Mouse (Mus musculus): ENCODE measurements at regions not wholly inside any gene's neighbourhood (a gene's known extent, or its start where the extent isn't known, plus 50 kb on each side); places are given as distances from the start of the nearest gene placed in this dataset.
A peak's percentile ranks its signal among the peaks of the same experiment; 100 is the strongest.

DNA sequence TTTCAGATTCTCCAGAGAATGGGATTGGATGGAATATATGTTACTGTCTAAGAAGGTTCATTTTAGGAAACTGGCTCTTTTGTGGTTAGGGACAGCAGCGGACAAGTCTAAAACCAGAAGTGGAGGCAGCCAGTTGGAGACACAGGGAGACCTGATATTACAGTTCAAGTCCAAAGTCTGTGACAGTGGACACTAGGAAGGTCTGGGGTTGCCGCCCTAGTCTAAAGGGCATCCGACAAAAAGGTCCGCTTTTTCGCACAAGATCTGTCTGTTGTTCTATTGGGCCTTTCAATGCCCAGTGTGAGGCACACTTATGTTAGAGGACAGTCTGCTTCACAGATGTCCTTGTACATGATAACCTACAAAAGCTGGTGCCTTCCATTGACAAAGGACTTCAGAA, 152.9 kb upstream of the Mpped2 start:
- DNase-seq = no peak

DNA sequence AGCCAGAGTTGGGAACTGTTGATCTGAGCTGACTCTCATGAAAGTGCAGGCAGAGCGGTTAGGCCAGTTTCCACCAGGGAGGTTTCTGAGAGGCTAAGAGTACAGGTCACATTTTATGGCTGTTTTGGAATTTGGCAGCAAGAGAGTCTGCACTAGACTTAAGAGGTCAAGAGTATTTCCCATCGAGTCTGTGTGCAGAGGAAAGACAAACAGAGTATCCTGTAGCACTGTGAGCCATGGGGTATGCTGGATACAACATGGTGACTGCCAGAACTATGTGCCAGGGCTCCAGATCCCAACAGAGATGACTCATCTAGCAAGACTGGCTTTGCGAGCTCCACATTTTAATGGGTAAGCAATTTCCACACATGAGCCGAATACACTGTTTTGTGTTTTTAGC, 146.0 kb upstream of the Mpped2 start:
- peak; percentile 15 for DNase-seq

DNA sequence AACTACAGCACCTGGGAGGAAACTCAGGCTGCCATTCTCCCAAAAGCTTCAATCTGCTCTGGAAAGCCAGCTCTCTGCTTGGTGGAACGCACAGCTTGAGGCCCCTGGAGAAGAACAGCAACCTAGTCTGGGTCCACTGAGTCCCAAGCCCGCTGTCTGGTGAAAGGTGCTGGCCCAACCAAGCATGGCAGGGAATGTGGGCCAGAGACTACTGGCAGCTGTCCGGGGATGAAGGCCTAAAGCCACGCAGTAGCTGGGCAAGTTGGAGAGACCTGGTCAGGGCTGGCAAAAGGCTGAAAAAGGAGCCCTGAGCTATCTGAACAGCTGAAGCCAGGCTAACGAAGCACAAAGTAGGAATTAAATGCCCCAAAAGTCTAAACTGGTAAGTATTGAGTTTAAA, 139.4 kb upstream of the Mpped2 start:
- peak; percentile 14 for DNase-seq

DNA sequence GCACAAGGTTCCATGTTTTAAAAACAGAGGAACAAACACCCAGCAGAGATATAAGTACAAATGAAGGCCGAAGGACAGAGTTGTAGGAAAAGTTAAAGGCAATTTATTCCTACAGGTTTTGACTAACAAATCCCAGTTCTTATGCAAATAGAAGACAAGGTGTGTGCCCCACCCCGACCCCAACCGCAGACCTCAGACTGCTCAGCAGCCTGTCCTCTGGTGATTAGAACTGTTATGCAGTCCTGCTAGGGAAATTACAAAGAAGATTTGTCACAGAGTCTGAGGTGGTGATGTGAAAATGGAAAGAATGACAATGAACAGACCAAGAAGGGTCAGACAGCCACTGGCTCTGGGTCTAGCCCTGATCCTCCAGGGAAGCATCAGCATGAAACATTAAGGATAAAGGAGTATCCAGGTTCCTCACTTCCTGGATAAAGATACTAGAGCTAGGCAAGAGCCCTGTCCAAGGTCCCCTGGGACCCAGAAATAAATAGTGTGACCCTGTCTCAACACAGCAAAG, 131.4 kb upstream of the Mpped2 start:
- DNase-seq = no peak

DNA sequence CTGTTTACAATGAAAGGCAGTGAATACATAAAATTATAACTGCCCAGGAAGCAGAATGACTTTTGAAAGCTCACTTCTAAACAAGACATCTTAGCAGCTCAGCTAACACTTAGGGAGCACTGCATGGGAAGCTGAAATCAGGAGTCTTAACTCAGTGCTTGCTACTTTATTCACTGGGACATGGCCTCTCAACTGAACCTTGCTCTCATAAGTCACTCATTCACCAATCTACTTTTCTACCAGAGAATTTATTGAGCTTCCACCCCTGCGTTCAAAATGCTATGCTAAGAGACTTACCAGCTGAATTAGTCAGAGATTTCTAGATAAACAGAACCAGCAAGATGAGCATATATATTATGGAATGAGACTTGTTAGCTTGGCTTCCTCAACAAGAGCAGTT, 122.8 kb upstream of the Mpped2 start:
- DNase-seq = no peak

DNA sequence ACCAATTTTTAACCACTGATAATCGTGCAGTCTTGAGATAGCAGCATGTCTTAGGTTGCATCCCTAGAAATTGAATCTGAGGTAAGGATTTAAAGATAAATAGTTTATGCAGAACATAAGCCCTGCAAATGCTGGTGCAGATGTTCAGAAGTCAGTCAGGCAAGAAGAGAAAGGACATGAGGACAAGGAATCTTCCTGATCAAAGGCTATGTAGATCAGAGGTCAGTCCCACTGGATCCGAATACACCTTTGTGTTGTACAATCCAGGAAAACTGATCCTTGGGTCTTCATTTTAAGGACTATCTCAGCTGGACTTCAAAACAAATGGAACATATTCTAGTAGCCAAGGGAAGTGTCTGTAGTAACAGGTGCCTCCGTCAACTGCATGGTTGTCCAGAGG, 121.7 kb upstream of the Mpped2 start:
- no peak for DNase-seq

DNA sequence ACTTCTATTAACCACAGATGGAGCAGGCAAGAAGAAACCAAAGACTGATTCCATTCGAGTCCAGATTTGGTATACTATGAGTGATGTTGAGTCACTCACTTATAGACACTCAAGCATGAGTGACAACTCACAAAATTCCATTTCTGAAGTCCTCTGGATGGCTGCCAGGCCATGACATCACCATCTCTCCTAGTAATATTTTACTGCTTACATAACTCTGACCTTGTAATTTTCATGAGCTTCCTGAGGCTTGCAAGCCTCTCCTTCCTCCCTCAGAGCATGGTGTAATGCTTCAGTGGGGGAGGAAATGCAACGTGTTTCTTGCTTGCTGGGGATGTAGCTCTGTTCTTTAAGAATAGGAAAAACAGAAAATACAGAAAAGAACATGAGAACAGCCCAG, 121.2 kb upstream of the Mpped2 start:
- peak; percentile 66 for DNase-seq

DNA sequence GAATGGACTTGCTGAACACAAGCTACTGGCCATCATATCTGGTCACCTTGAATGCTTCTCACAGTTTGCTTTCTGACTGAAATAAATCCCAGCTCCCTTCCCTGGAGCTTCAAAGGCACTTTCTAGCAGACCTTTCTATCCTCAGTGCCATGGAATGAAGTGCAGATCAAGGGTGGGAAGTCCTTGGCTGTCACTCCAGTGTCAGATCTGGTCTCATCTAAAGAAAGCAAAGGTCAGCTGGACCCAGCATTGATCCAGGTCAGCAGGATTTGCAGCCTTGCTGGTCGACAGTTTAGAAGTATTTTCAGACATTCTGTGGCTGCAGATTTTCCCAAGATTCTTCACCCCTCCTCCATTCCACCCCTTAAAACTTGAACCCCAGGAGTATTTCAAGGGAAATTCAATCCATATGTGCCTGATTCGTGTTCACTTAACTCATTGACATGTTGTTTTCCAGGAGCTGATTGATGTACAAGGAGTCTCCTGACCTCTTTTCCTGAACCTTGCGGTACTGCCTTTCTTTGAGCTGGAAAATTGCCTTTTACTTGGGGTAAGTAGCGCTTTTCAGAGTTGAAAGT, 116.2 kb upstream of the Mpped2 start:
- DNase-seq = peak; percentile 28

DNA sequence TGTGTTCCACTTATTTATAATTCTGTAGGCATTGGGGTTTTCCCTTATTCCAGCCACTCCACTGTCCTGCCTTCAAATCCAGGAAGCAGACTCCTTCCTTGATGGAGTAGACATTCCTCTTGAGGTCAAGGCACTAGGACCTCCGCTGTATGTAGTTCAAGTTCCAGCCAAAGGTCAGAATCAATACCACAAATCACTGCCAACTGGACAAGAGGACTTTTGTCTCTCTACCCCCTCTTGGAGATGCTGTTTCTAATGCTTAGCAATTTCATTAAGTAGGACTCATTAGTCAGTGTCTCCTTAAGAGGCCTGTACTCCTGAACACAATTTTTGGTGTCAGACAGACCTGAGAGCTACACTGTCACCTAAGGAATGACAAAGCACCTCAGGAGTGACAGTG, 115.0 kb upstream of the Mpped2 start:
- no peak for DNase-seq

DNA sequence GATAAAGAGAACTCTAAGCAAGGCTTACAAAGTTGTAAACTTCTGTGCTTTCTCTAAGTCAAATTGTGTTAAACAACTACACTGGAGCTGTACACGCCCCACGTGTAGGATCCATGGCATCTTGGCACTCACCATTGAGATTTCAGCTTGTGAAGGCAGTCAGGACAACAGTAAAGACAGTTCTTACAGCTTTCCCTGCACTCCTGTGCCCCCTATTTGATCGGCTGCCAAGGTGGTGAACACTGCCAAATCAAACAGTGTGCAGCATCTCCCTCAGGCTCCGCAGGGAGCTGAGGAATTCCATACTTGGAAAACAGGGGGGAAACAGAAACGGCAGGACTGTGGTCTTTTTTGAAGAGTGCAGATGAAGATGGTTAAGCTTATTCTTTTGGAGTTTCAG, 112.4 kb upstream of the Mpped2 start:
- peak; percentile 72 for DNase-seq

DNA sequence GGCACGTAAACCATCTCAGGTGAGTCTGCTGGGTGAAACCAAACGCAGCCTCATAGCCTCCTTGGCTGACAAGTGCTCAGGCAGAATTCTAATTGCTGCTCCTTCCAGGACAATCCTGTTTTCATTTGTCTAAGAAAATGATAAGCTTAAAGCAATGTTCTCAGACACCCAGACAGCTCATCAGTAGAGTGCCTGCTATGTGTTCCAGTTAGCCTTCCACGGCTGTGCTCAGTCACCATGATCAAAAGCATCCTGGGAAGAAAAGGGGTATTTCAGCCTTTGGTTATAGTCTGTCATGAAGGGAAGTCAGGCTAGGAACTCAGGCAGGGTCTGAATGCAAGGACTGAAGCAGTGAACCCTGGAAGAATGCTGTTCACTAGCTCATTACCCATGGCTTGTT, 71.8 kb upstream of the Mpped2 start:
- DNase-seq = no peak

DNA sequence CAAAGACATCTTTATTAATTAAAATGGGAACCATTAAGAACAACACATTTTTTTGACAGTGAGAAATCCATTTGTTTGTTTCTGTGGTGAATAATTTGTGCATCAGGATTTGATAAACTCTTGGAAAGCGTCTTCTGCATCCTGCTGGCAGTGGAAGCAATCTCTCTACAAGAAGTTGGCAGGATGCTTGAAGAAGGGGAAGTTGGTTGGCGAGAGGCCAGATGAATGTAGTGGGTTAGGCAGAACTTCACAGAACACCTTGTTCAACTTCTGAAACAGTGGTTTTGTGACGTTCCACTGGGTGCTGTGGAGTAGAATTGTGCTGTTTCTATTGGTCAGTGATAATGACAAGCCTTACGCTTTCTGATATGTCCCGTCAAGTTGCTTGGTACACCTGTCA, 70.7 kb upstream of the Mpped2 start:
- DNase-seq = no peak

DNA sequence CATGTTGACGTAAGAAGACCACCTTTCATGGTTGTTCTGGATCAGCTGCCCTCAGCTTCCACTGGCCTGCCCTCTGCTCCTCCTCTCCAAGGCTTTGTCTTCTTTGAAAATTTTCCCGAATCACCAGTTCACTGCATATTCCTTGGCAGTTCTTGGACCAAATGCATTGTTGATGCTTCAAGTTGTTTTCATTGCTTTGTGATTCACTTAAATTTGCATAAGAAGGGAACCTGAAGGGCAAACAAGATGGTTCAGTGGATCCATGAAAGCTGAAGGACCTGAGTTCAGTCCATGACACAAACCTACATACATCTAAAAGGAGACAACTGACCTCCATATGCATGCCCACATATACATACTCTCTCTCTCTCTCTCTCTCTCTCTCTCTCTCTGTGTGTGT, 69.4 kb upstream of the Mpped2 start:
- no peak for DNase-seq

DNA sequence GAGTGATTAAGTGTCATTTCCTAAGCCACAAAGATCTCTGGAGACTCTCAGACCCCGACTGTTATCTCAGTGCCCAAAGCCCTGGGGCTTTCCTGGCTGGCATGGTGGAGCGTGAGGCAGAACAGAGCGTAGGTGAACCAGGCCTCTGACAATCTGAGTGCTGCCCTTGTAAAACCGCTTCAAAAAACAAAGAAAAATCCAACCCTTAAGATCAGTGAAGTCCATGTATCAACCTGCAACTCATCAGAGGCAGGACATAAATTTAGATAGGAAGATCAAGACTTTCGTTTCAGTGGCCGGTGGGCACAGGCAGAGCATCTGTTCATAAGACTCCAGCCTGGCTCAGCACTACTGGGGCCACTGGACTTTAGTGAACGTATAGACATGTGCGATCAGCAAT, 61.1 kb upstream of the Mpped2 start:
- no peak for DNase-seq

All from adrenal gland, postnatal 10 days (tissue).